Mouse (Mus musculus): ENCODE data around the gene Il5. TPM values are rescaled to one million over a fixed set of nuclear protein-coding genes. Genes with fewer than 3 reads are reported as not detected.

Il5 gene
- polyA plus RNA-seq, 1 experiment = not detected

DNA sequence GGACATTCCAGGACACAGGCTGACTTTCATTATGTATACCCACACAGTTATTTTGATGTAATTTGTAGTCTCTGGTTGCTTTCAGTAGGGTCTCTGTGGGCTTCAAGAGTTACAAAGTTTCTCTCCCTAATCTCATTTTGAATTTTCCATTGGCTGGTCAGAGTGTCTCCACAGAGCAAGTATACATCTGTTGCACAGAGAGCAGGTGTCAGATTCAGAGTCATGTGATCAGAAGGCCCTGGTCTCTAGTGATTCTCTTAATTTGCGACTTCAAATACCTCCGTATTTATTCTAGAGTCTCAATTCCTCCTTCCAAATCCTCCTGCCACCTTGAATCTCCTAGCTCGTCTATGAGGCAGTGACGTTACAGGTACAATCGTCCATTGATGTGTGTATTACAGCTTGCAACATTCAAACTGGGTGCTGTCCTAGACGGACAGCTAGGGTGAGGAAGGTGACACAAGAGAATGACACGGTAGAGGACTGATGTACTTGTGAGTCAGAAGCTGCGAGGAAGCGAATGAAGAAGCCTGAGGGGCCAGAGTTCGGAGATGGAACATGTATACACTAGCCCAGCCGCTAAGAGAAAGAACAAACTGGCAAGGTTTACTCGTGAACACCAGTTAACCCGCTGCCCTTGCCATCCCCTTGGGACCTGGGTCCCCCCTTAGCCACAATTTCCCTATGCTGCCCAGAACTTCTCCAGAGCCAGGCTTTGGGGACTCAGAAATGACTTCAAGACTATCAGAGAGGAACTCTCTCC is 48.0 kb downstream of the Il5 start:
- 38% methylated on average over 13 of the region's 13 CpGs for WGBS
- Histone ChIP-seq H3K27ac (ENCODE audit: insufficient read depth, low read length) (peak overlapping the region; percentile 90), H3K27me3 (ENCODE audit: control insufficient read depth, insufficient read depth, low read length) (no peaks in the 10 kb centered on the region), H3K4me1 (ENCODE audit: control insufficient read depth, insufficient read depth, insufficient read length) (peaks cover 27% of the 10 kb centered on the region; the same call in 1 of the 2 replicates), H3K4me3 (ENCODE audit: extremely low read depth, insufficient read depth, insufficient read length) (no peak overlapping the region), H3K36me3 (ENCODE audit: control insufficient read depth, insufficient read depth, low read length) (peaks cover 20% of the 10 kb centered on the region)
- TF ChIP-seq CTCF (IDR thresholded peaks at IDR 0.05; ENCODE audit: extremely low read depth, insufficient read depth, insufficient read length, insufficient replicate concordance) (no peak), POLR2A (IDR thresholded peaks at IDR 0.05; ENCODE audit: low read depth, low read length) (no peak)
- DNase-seq (ENCODE audit: low read depth in 1 of 2, low spot score in 2 of 2) = no peak

GRCm38 (mm10) chr11:53769185-53769576 is 48.6 kb downstream of the Il5 start:
- Histone ChIP-seq H3K27ac (ENCODE audit: insufficient read depth, low read length) (peak overlapping the region; percentile 90), H3K36me3 (ENCODE audit: control insufficient read depth, insufficient read depth, low read length) (peaks cover 25% of the 10 kb centered on the region), H3K4me1 (ENCODE audit: control insufficient read depth, insufficient read depth, insufficient read length) (peaks cover 29% of the 10 kb centered on the region; the same call in 1 of the 2 replicates), H3K4me3 (ENCODE audit: extremely low read depth, insufficient read depth, insufficient read length) (peak overlapping the region; percentile 56), H3K27me3 (ENCODE audit: control insufficient read depth, insufficient read depth, low read length) (no peaks in the 10 kb centered on the region)
- WGBS = 47% methylated on average over 12 of the region's 12 CpGs
- no peak for TF ChIP-seq POLR2A (IDR thresholded peaks at IDR 0.05; ENCODE audit: low read depth, low read length)
- TF ChIP-seq CTCF (IDR thresholded peaks at IDR 0.05; ENCODE audit: extremely low read depth, insufficient read depth, insufficient read length, insufficient replicate concordance) = no peak
- no peak for DNase-seq (ENCODE audit: low read depth in 1 of 2, low spot score in 2 of 2)

DNA sequence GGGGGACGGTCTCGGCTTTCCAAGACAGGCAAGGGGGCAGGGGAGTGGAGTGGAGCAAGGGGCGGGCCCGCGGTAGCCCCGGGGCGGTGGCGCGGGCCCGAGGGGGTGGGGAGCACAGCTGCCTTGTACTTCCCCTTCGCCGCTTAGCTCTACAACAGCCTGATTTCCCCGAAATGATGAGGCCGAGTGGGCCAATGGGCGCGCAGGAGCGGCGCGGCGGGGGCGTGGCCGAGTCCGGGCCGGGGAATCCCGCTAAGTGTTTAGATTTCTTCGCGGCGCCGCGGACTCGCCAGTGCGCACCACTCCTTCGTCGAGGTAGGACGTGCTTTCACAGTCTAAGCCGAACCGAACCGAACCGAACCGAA is 49.1 kb downstream of the Il5 start, which contains the start of gene Irf1:
Irf1 (plus strand) TSS at position 255 of the 365 bp plus-strand sequence.
- Histone ChIP-seq H3K4me3 (ENCODE audit: extremely low read depth, insufficient read depth, insufficient read length) (peak within 1 kb of the TSS; percentile 85), H3K27ac (ENCODE audit: insufficient read depth, low read length) (peak within 1 kb of the TSS; percentile 98), H3K4me1 (ENCODE audit: control insufficient read depth, insufficient read depth, insufficient read length) (peaks cover 24% of the 10 kb centered on the region; the same call in 1 of the 2 replicates), H3K27me3 (ENCODE audit: control insufficient read depth, insufficient read depth, low read length) (no peaks in the 10 kb centered on the region), H3K36me3 (ENCODE audit: control insufficient read depth, insufficient read depth, low read length) (peaks cover 31% of the 10 kb centered on the region)
- under 1% methylated on average over 40 of the region's 40 CpGs for WGBS
- TF ChIP-seq CTCF (IDR thresholded peaks at IDR 0.05; ENCODE audit: extremely low read depth, insufficient read depth, insufficient read length, insufficient replicate concordance) (no peak), POLR2A (IDR thresholded peaks at IDR 0.05; ENCODE audit: low read depth, low read length) (peak; percentile 98)
- peak; percentile 95 to 98 for DNase-seq (ENCODE audit: low read depth in 1 of 2, low spot score in 2 of 2)

DNA sequence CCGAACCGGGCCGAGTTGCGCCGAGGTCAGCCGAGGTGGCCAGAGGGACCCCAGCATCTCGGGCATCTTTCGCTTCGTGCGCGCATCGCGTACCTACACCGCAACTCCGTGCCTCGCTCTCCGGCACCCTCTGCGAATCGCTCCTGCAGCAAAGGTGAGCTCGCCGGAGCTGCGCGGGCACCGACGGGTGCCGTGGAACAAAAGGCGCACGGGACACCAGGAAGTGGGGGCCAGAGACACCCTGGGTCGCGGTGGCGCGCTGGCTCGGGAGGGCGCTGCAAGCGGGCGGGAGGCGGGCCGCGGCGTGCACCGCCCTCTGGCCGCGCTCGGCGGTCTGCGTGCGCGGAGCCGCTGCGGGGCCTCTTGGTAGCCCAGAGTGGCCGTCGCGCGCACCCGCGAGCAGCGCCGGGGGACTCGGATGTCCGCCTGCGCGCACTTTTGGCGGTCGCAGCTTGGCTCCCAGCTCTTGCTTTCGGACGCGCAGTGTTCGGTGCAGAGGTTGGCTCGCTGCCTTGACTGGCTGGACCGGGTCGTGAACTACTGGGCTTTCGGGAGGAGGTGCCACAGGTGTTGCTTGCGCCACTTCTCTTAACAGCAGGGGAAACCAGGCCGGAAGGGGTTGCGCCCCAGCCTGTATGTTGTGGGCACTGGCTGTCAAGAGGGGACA is 49.7 kb downstream of the Il5 start:
- peak overlapping the region; percentile 98 for H3K27ac ChIP-seq (ENCODE audit: insufficient read depth, low read length)
- peaks cover 36% of the 10 kb centered on the region for H3K36me3 ChIP-seq (ENCODE audit: control insufficient read depth, insufficient read depth, low read length)
- peaks cover 25% of the 10 kb centered on the region; the same call in 1 of the 2 replicates for H3K4me1 ChIP-seq (ENCODE audit: control insufficient read depth, insufficient read depth, insufficient read length)
- H3K27me3 ChIP-seq (ENCODE audit: control insufficient read depth, insufficient read depth, low read length) = no peaks in the 10 kb centered on the region
- no peak for TF ChIP-seq CTCF (IDR thresholded peaks at IDR 0.05; ENCODE audit: extremely low read depth, insufficient read depth, insufficient read length, insufficient replicate concordance)
- TF ChIP-seq POLR2A (IDR thresholded peaks at IDR 0.05; ENCODE audit: low read depth, low read length) = no peak
- DNase-seq (ENCODE audit: low read depth in 1 of 2, low spot score in 2 of 2) = peak in 1 of 2 experiments; percentile 75
- WGBS = under 1% methylated on average over 75 of the region's 75 CpGs
- H3K4me3 ChIP-seq (ENCODE audit: extremely low read depth, insufficient read depth, insufficient read length) = peak overlapping the region; percentile 85

DNA sequence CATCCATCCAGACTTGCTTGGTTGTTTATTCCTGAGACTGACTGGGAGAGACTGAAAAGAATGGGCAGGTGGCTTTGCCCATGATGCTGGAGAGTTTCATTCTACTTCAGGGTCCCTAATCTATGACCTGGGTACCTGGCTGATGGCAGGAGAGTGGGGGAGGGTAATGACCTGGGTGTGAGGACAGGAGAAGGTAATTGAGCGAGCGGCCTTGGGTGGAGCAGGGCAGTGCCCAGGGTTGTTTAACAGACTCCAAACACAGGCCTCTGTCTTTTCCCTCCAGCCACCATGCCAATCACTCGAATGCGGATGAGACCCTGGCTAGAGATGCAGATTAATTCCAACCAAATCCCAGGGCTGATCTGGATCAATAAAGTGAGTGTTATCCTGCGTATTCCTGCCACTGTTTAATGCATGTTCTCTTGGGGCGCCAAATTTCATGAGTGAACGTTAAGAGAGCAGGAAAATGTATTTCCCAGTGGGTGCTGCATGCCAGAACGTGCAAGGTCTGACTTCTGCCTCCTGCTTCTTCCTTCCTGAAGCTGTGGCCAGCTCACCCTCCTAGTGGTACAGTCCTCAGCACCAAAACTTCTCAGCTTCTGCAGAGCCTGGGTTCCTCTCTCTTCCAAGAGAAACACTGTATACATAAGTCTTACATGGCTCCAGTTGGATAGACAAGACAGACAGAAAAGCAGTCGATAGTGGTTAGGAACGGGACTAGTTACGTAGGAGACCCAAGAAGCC is 50.6 kb downstream of the Il5 start:
- 13% methylated on average over 11 of the region's 11 CpGs for WGBS
- DNase-seq (ENCODE audit: low read depth in 1 of 2, low spot score in 2 of 2) = no peak
- Histone ChIP-seq H3K27me3 (ENCODE audit: control insufficient read depth, insufficient read depth, low read length) (no peaks in the 10 kb centered on the region), H3K4me1 (ENCODE audit: control insufficient read depth, insufficient read depth, insufficient read length) (peaks cover 25% of the 10 kb centered on the region; the same call in 1 of the 2 replicates), H3K27ac (ENCODE audit: insufficient read depth, low read length) (peak overlapping the region; percentile 31), H3K4me3 (ENCODE audit: extremely low read depth, insufficient read depth, insufficient read length) (peak overlapping the region; percentile 85), H3K36me3 (ENCODE audit: control insufficient read depth, insufficient read depth, low read length) (peaks cover 45% of the 10 kb centered on the region)
- no peak for TF ChIP-seq CTCF (IDR thresholded peaks at IDR 0.05; ENCODE audit: extremely low read depth, insufficient read depth, insufficient read length, insufficient replicate concordance)
- no peak for TF ChIP-seq POLR2A (IDR thresholded peaks at IDR 0.05; ENCODE audit: low read depth, low read length)

DNA sequence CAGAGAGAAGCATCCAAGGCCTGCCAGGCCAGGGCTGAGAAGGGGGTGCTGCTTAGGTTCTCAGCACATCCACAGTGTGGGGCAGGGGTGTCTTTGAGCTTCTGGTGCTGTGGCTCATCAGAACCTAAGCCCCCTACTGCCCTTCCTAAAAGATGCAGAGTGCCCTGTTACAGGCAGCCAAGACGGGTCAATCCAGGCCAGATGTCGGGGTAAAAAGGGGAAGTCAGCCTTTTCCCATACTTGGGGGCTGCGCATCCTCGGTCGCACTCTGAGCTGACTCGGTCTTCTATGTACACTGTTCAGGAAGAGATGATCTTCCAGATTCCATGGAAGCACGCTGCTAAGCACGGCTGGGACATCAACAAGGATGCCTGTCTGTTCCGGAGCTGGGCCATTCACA is 51.9 kb downstream of the Il5 start:
- Histone ChIP-seq H3K27me3 (ENCODE audit: control insufficient read depth, insufficient read depth, low read length) (no peaks in the 10 kb centered on the region), H3K4me1 (ENCODE audit: control insufficient read depth, insufficient read depth, insufficient read length) (peaks cover 25% of the 10 kb centered on the region; the same call in 1 of the 2 replicates), H3K27ac (ENCODE audit: insufficient read depth, low read length) (peak overlapping the region; percentile 25; the same call in 1 of the 2 replicates), H3K4me3 (ENCODE audit: extremely low read depth, insufficient read depth, insufficient read length) (peak overlapping the region; percentile 44; the same call in 1 of the 2 replicates), H3K36me3 (ENCODE audit: control insufficient read depth, insufficient read depth, low read length) (peaks cover 55% of the 10 kb centered on the region)
- no peak for TF ChIP-seq POLR2A (IDR thresholded peaks at IDR 0.05; ENCODE audit: low read depth, low read length)
- no peak for TF ChIP-seq CTCF (IDR thresholded peaks at IDR 0.05; ENCODE audit: extremely low read depth, insufficient read depth, insufficient read length, insufficient replicate concordance)
- WGBS = 32% methylated on average over 9 of the region's 9 CpGs
- no peak for DNase-seq (ENCODE audit: low read depth in 1 of 2, low spot score in 2 of 2)
